Comparison of ENCODE assay signal across 19 mouse cellular contexts in genomic region chr13:18824420-18825123, GRCm38 (mm10).
DNase-seq lines count a peak whose midpoint lies in the region; ATAC-seq and TF ChIP-seq lines count a peak whose summit lies in the region.
"Had no signal": no experiment of that assay in that cellular context is flagged by ENCODE, and none has a peak within 500 bp of the region (broad histone marks: within the 10 kb centered on the region; RNA-seq: fewer than 3 reads in every experiment).

No protein-coding gene starts in this region.

- no peak overlapping the region for H3K9ac ChIP-seq in forebrain, embryonic 13.5 days
- no peak overlapping the region for H3K9ac ChIP-seq in hindbrain, embryonic 14.5 days
- no peak overlapping the region for H3K9ac ChIP-seq in midbrain, embryonic 16.5 days (ENCODE audit: low read depth, low read length)
- H3K9ac ChIP-seq: liver, embryonic 15.5 days had no signal

- H3K4me2 ChIP-seq in forebrain, embryonic 13.5 days: no peak overlapping the region
- H3K4me2 ChIP-seq in hindbrain, embryonic 14.5 days (replicated peaks): no peak overlapping the region
- H3K4me2 ChIP-seq in midbrain, embryonic 16.5 days (ENCODE audit: low read length): no peak overlapping the region
- H3K4me2 ChIP-seq: heart, embryonic 11.5 days; liver, embryonic 15.5 days had no signal

- H3K27me3 ChIP-seq in forebrain, embryonic 13.5 days: no peaks in the 10 kb centered on the region
- H3K27me3 ChIP-seq in hindbrain, embryonic 14.5 days (ENCODE audit: control insufficient read depth, insufficient read depth, low read length): no peaks in the 10 kb centered on the region
- H3K27me3 ChIP-seq in midbrain, embryonic 16.5 days (ENCODE audit: control insufficient read depth, insufficient read depth, low read depth, low read length): no peaks in the 10 kb centered on the region
- H3K27me3 ChIP-seq: liver, embryonic 15.5 days had no signal

- H3K4me3 ChIP-seq in layer of hippocampus, adult 2 months: no peak overlapping the region
- no peak overlapping the region for H3K4me3 ChIP-seq in forebrain, embryonic 13.5 days
- H3K4me3 ChIP-seq in hindbrain, embryonic 14.5 days (replicated peaks; ENCODE audit: low read length): no peak overlapping the region
- no peak overlapping the region for H3K4me3 ChIP-seq in midbrain, embryonic 16.5 days (ENCODE audit: low read depth, low read length)
- H3K4me3 ChIP-seq: erythroblast, embryonic 14.5 days; gastrocnemius, adult 2 months; limb, embryonic 10.5 days; liver, embryonic 15.5 days had no signal

- peak; percentile 63 for ATAC-seq in forebrain, embryonic 13.5 days
- ATAC-seq in hindbrain, embryonic 14.5 days (ENCODE audit: low FRiP score): peak; percentile 72; the same call in 1 of the 2 replicates
- peak; percentile 87 for ATAC-seq in midbrain, embryonic 16.5 days
- ATAC-seq in granulocyte monocyte progenitor cell, adult 5-6 weeks (replicated peaks; ENCODE audit: poor library complexity, severe bottlenecking): no peak

- no peak for DNase-seq in layer of hippocampus, adult 2 months (ENCODE audit: low spot score in 2 of 2)
- DNase-seq in layer of hippocampus, postnatal 10 days (ENCODE audit: low spot score in 2 of 2): no peak
- DNase-seq in hindbrain, embryonic 14.5 days (ENCODE audit: low spot score): peak; percentile 30
- DNase-seq in spleen, postnatal 4 days (ENCODE audit: low spot score in 2 of 2): no peak
- no peak for DNase-seq in kidney, adult 18-20 months
- DNase-seq: adrenal gland, postnatal 14 days; cerebellum, adult 11 months; gastrocnemius, adult 2 months; heart, postnatal 4 days; kidney, adult 9 months; lung, postnatal 36 days had no signal

- H3K9me3 ChIP-seq in forebrain, embryonic 13.5 days (replicated peaks): no peaks in the 10 kb centered on the region
- no peaks in the 10 kb centered on the region for H3K9me3 ChIP-seq in hindbrain, embryonic 14.5 days (ENCODE audit: control insufficient read depth, low read length)
- no peaks in the 10 kb centered on the region for H3K9me3 ChIP-seq in midbrain, embryonic 16.5 days (replicated peaks; ENCODE audit: control insufficient read depth, low read length, poor library complexity, severe bottlenecking)
- H3K9me3 ChIP-seq: G1E; limb, embryonic 10.5 days; liver, embryonic 15.5 days had no signal

- peaks cover 14% of the 10 kb centered on the region; the same call in 1 of the 2 replicates for H3K36me3 ChIP-seq in forebrain, embryonic 13.5 days (ENCODE audit: poor library complexity, severe bottlenecking)
- H3K36me3 ChIP-seq in hindbrain, embryonic 14.5 days (replicated peaks; ENCODE audit: control insufficient read depth, insufficient read depth): peaks cover 20% of the 10 kb centered on the region
- no peaks in the 10 kb centered on the region for H3K36me3 ChIP-seq in midbrain, embryonic 16.5 days (ENCODE audit: control insufficient read depth, insufficient read depth, low read length)
- H3K36me3 ChIP-seq: liver, embryonic 15.5 days had no signal

- H3K27ac ChIP-seq in layer of hippocampus, adult 2 months: peak overlapping the region; percentile 62
- peak overlapping the region; percentile 65 for H3K27ac ChIP-seq in forebrain, embryonic 13.5 days
- peak overlapping the region; percentile 32 for H3K27ac ChIP-seq in hindbrain, embryonic 14.5 days
- peak overlapping the region; percentile 70 for H3K27ac ChIP-seq in midbrain, embryonic 16.5 days (ENCODE audit: low read length)
- H3K27ac ChIP-seq: gastrocnemius, adult 2 months; limb, embryonic 10.5 days; liver, embryonic 15.5 days had no signal

- 64% methylated on average over 10 of the region's 10 CpGs for WGBS in forebrain, embryonic 13.5 days
- 60% methylated on average over 10 of the region's 10 CpGs for WGBS in hindbrain, embryonic 14.5 days
- 52% methylated on average over 10 of the region's 10 CpGs for WGBS in midbrain, embryonic 16.5 days

- H3K4me1 ChIP-seq in forebrain, embryonic 13.5 days: peaks cover 4% of the 10 kb centered on the region; the same call in 1 of the 2 replicates
- no peaks in the 10 kb centered on the region for H3K4me1 ChIP-seq in hindbrain, embryonic 14.5 days (replicated peaks; ENCODE audit: control insufficient read depth, insufficient read depth, low read length)
- peaks cover 10% of the 10 kb centered on the region for H3K4me1 ChIP-seq in midbrain, embryonic 16.5 days (ENCODE audit: control insufficient read depth, insufficient read depth, low read length)
- H3K4me1 ChIP-seq: limb, embryonic 10.5 days had no signal

- no peak for TF ChIP-seq CTCF in layer of hippocampus, adult 2 months (conservative IDR thresholded peaks at IDR 0.05)
